Mouse (Mus musculus) heart, embryonic 10.5 days (tissue): ENCODE measurements around the gene Rpl23. TPM values are rescaled to one million over a fixed set of nuclear protein-coding genes. Genes with fewer than 3 reads are reported as not detected.
A peak's percentile ranks its signal among the peaks of the same experiment; 100 is the strongest.

ENCODE experiments used
- DNase-seq: peaks from one replicate; pipeline ENCODE4 v3.0.0-alpha.2; 2017; ENCODE audit warnings: low spot score
- H3K27ac ChIP-seq: fragments of 300-500 bp; sonication (generic); 2 replicates; pipeline ENCODE4 v1.5.1; 2016; ENCODE audit warnings: mild to moderate bottlenecking
- H3K27me3 ChIP-seq: fragments of 300-500 bp; sonication (generic); 2 replicates; pipeline ENCODE4 v1.6.1; 2016; ENCODE audit warnings: mild to moderate bottlenecking; ENCODE audit not compliant: poor library complexity, insufficient read depth, severe bottlenecking
- H3K36me3 ChIP-seq: fragments of 300-500 bp; sonication (generic); 2 replicates; pipeline ENCODE4 v1.6.1; 2016; ENCODE audit warnings: mild to moderate bottlenecking, moderate library complexity
- H3K4me1 ChIP-seq: fragments of 300-500 bp; sonication (generic); 2 replicates; pipeline ENCODE4 v1.6.1; 2016; ENCODE audit warnings: mild to moderate bottlenecking
- H3K4me3 ChIP-seq: fragments of 300-500 bp; sonication (generic); 2 replicates; pipeline ENCODE4 v1.5.1; 2016; ENCODE audit warnings: mild to moderate bottlenecking, moderate library complexity
- H3K9me3 ChIP-seq: fragments of 300-500 bp; sonication (generic); 2 replicates; pipeline ENCODE4 v1.6.1; 2016; ENCODE audit warnings: mild to moderate bottlenecking, moderate library complexity
- WGBS: fragments of 180-500 bp; shearing (Covaris S2); methylation state at CpG from one replicate; pipeline ENCODE4 v1.1.7; 2016; 5-methylcytosine and 5-hydroxymethylcytosine counted together
- polyA plus RNA-seq: library from polyadenylated mRNA; unstranded; fragments of >200 nt; fragmentation: Nextera tagmentation; extraction: Ambion mirVana; gene quantifications from 2 replicates; pipeline ENCODE4 v1.2.1, GENCODE M21; 2016

Rpl23 gene
- polyA plus RNA-seq, 1 experiment from 2014 or later = 414 TPM

DNA sequence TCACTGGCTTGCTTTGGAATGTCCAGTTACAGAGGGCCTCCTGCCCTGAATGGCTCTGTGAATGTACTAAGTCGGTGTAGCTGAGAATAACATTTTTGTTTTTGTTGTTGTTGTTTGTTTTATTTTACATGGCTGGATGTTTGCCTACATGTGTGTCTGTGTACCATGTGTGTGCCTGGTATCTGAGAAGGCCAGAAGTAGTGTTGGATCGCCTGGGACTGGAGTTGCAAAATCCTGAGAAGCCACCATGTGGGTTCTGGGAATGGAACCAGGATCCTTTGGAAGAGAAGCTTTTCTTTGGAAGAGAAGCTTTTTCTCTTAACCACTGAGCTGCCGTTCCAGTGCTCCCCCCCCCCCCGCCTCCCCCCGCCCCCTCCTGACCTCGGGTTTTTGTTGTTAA is 20.3 kb upstream of the Rpl23 start:
- H3K4me1 ChIP-seq = peaks cover 68% of the 10 kb centered on the region
- peaks cover 8% of the 10 kb centered on the region for H3K36me3 ChIP-seq
- H3K4me3 ChIP-seq = no peak overlapping the region
- DNase-seq = no peak
- 52% methylated on average over 6 of the region's 6 CpGs for WGBS
- no peaks in the 10 kb centered on the region for H3K9me3 ChIP-seq
- no peaks in the 10 kb centered on the region for H3K27me3 ChIP-seq
- no peak overlapping the region for H3K27ac ChIP-seq

DNA sequence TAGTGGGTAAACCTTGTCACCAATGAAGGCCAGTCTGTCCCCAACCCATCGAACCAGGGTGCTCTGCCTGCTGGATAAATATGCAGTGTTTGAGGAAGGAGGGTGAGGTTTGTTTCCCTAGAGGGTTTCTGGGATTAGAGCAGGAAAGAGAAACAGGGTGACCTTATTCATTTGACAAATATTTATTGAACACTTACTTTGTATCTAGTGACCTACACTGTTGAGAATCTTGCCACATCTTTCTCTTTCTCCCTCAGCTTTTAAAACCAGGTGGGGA is 19.9 kb upstream of the Rpl23 start:
- no peak for DNase-seq
- H3K9me3 ChIP-seq = no peaks in the 10 kb centered on the region
- peak overlapping the region; percentile 97 for H3K4me3 ChIP-seq
- peaks cover 66% of the 10 kb centered on the region for H3K4me1 ChIP-seq
- H3K36me3 ChIP-seq = peaks cover 4% of the 10 kb centered on the region
- WGBS = 14% methylated on average over 1 of the region's 1 CpGs
- peak overlapping the region; percentile 97 for H3K27ac ChIP-seq
- no peaks in the 10 kb centered on the region for H3K27me3 ChIP-seq

DNA sequence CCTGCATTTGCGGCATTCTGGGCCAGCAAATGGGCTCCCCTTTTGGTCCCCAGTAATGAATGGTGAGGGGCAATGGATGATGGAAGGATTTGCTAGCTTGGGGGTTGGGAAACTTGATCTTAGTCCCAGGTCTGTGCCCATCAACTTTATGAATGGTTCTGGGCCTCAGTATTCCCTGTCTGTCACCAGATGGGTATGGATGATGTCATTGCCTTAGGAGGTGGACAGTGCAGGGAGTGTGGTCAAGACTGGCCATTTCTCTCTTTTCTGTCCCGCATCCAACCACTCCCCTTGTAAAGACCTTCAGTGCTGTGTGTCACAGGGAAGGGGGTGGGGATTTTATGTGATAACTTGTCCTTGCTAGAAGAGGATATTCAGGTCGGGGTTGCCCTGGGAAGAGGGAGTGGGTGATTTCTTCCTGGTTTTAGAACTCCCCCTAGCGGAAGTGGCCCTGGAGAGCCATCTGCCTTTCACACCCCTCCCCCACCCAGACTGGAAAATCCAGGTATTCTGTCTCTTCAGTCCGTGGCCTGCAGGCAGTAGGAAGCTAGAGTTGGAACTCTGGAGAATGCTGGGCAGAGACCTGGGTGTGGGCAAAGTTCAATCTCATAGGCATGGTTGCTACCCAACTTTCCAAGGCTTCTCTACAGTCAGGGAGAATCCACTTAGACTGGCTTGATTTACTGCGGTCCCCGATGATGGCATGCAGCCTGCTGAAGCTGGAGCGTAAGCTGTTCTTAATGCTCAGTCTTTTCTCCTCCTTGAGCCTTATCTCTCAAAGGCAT is 19.4 kb upstream of the Rpl23 start:
- DNase-seq = peak; percentile 78
- H3K27ac ChIP-seq = peak overlapping the region; percentile 97

DNA sequence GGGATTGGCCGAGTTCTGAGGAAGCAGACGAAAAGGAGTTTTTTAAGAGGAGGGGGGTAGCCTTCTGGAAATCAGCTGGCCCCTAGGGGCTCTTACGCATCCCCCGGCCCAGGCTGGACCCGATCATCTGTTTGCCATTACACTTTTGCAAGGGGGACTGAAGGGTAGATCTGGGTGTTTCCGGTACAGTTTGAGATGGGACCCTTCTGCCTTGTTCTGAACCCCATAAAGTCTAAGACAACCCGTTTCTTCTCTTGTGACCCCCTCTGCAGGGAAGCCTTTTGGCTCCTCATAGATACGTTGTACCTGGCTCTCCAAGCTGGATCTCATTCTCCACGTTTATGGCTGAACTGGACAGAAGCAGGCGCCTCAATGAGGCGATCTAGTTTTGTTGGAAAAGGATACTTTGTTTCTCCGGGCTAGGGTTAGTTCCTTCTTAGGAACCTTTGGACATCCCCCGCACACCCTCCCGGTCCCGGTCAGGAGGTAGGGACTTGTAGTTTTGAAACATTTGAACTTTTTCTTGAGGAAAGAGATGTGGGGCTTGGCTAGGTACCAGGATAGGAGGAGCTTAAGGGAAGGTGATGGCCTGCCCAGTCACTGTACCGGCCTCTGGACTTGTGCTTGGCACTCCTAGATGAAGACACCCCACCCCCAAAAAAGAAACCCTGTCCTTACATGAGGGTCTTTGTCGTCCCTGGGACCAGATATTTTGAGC is 18.6 kb upstream of the Rpl23 start:
- H3K36me3 ChIP-seq = no peaks in the 10 kb centered on the region
- peaks cover 55% of the 10 kb centered on the region for H3K4me1 ChIP-seq
- DNase-seq = no peak
- H3K4me3 ChIP-seq = peak overlapping the region; percentile 97
- peak overlapping the region; percentile 97 for H3K27ac ChIP-seq
- 6% methylated on average over 17 of the region's 17 CpGs for WGBS
- no peaks in the 10 kb centered on the region for H3K9me3 ChIP-seq
- H3K27me3 ChIP-seq = no peaks in the 10 kb centered on the region

More for the DNA sequence above, 19.4 kb upstream of the Rpl23 start:
- 20% methylated on average over 8 of the region's 8 CpGs for WGBS
- no peaks in the 10 kb centered on the region for H3K9me3 ChIP-seq
- peaks cover 62% of the 10 kb centered on the region for H3K4me1 ChIP-seq
- no peaks in the 10 kb centered on the region for H3K27me3 ChIP-seq
- H3K4me3 ChIP-seq = peak overlapping the region; percentile 97
- H3K36me3 ChIP-seq = no peaks in the 10 kb centered on the region

DNA sequence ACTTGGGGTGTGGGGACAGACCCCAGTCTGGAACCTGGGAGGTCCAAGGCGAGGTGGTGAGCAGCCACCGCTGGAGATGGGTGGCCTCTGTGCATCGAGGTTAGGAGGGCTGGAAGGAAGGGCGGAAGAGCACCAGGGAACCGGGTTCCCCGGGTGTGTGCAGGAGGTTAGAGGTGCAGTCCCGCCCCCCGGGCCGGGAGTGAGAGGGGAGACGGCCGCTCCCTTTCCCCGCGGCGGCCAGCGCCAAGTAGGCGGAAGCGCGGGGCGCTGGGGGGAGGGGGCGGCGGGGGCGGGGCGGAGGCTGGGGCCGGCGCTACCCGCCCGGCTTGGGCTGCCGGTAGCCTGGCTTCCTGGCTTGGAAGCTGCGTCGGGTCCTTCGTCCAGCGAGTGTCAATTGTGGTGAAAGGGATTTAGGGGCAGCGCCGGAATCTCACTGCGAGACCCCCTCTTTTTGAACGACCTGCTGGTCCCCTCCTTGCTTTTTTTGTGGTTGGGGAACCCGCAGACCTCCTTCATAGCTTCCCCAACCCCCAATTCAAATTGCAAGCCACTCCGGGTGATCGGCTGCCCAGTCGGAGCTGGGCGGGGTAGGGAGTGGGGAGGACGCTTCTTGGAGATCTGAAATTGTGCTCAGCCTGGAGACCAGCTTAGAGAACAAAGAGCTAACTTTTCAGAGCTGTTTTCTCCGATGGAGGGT is 17.9 kb upstream of the Rpl23 start:
- H3K4me3 ChIP-seq = peak overlapping the region; percentile 97
- H3K27ac ChIP-seq = peak overlapping the region; percentile 97
- H3K27me3 ChIP-seq = no peaks in the 10 kb centered on the region
- no peaks in the 10 kb centered on the region for H3K36me3 ChIP-seq
- under 1% methylated on average over 36 of the region's 43 CpGs for WGBS
- DNase-seq = peak; percentile 86
- no peaks in the 10 kb centered on the region for H3K9me3 ChIP-seq
- H3K4me1 ChIP-seq = peaks cover 48% of the 10 kb centered on the region

DNA sequence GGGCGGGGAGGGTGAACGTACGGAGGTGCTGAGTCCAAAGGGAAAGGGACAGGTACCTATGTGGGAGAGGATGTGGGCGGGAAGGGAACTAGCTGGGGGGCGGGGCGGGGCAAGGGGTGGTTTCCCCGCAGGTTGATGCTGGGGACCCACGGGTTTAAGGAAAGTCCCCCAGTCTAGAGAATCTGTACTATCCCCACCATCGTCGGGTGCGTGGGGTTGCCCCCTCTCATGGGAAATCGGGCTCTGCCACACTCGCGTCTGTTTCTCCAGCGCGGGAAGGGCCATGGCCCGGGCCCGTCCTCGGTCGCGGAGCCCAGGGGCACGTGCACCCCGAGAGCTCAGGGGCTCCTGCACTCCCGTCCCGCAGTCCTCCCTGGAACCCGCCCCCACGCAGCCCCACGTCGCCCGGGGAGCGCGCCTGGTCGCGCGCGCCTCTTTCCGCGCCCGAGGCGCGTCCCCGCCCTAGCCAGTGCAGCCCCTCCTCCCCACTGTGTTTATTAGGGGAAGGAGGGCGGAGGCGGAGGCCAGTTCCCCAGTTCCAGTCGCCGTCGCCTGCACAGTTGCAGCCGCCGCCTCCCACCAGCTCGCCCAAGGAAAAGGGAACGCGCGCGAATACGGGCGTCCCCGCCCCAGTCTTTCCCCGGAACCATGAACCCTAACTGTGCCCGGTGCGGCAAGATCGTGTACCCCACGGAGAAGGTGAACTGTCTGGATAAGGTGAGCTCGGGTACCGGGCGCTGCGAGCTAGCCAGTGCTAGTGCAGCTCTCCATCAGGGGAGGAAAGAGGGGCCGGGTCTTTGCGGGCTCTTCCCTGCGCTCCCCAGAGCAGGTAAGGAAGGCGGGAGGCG is 17.1 kb upstream of the Rpl23 start:
- DNase-seq = peak; percentile 87
- H3K4me1 ChIP-seq = peaks cover 40% of the 10 kb centered on the region
- H3K9me3 ChIP-seq = no peaks in the 10 kb centered on the region
- under 1% methylated on average over 70 of the region's 71 CpGs for WGBS
- H3K27me3 ChIP-seq = no peaks in the 10 kb centered on the region
- H3K4me3 ChIP-seq = peak overlapping the region; percentile 97
- peak overlapping the region; percentile 97 for H3K27ac ChIP-seq
- no peaks in the 10 kb centered on the region for H3K36me3 ChIP-seq

DNA sequence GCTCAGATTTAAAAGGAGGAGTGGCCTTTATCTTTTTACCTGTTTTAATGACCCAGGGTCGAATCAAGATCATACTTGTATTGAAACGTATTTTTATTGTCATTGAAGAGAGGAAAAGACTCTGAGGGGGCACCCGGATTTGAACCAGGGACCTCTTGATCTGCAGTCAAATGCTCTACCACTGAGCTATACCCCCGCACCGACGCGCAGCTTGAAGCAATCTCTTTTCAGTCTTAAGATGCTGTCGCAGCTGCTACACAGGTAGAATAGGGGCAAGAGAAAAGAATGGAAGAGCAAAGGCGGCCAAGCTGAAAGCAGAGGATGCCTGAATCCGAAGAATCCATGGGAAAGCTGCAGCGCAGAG is 16.5 kb upstream of the Rpl23 start, which contains the start of gene Lasp1:
TSS of gene Lasp1 (plus strand) at position 219 of the 364 bp plus-strand sequence.
- no peaks in the 10 kb centered on the region for H3K27me3 ChIP-seq

DNA sequence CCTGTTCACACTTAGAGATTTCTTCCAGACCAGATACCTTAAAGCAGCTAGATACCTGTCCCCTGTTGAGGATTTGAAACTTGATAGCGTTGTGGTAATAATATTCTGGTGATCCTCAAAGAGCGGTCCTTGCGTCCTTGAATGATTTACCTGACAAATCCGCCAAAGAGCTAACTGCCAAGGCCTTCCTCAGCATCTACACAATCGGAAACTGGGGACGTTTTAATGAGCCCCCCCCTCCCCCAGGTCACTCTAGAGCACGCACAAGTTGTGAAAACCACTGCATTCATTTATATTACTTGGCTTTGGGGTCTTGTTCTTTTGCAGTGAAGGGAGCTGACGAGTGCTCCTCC is 15.8 kb upstream of the Rpl23 start:
- Histone ChIP-seq H3K27me3 (no peaks in the 10 kb centered on the region), H3K36me3 (no peaks in the 10 kb centered on the region), H3K4me3 (peak overlapping the region; percentile 97), H3K27ac (0 out of 2 replicates have a peak overlapping the region, but pooled peaks have one; percentile 1), H3K9me3 (no peaks in the 10 kb centered on the region), H3K4me1 (peaks cover 32% of the 10 kb centered on the region)
- no peak for DNase-seq
- 34% methylated on average over 8 of the region's 8 CpGs for WGBS

More for the DNA sequence above, 16.5 kb upstream of the Rpl23 start, which contains the start of gene Lasp1:
- Histone ChIP-seq H3K4me1 (peaks cover 34% of the 10 kb centered on the region), H3K4me3 (peak within 1 kb of the TSS; percentile 97), H3K9me3 (no peaks in the 10 kb centered on the region), H3K27ac (peak within 1 kb of the TSS; percentile 97), H3K36me3 (no peaks in the 10 kb centered on the region)
- DNase-seq = peak; percentile 93
- 0% methylated on average over 11 of the region's 11 CpGs for WGBS

DNA sequence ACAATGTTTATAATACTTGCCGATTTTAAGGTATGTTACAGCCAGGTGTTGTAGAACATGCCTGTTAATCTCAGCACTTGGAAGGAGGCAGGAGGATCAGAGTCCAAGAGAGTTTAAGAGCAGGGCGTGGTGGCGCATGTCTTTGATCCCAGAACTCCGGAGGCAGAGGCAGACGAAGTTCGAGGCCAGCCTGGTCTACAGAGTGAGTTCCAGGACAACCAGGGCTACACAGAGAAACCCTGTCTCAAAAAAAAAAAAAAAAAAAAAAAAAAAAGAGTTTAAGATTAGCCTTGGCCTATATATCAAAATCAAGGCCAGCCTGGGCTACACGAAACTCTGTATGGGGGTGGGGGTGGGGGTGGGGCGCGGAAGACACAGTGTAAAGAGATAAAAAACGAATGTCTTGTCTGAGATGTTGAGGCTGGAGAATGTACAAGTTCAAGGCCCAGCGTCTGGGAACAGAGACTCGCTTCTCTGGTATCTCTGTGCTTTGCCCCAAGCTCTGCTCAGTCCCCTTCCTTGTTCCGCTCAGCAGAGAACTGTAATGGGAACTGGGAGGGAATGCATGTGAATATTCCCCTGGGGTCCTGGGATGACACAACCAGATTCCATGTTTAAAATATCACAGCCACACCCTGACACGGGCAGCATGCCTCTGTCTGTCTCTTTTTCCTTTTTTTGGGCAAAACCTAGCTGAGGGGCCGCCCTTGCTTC is 15.3 kb upstream of the Rpl23 start:
- Histone ChIP-seq H3K27me3 (no peaks in the 10 kb centered on the region), H3K27ac (no peak overlapping the region; the same call in 1 of the 2 replicates), H3K4me3 (peak overlapping the region; percentile 97), H3K9me3 (no peaks in the 10 kb centered on the region), H3K4me1 (peaks cover 30% of the 10 kb centered on the region), H3K36me3 (no peaks in the 10 kb centered on the region)
- DNase-seq = no peak
- WGBS = 50% methylated on average over 15 of the region's 15 CpGs

DNA sequence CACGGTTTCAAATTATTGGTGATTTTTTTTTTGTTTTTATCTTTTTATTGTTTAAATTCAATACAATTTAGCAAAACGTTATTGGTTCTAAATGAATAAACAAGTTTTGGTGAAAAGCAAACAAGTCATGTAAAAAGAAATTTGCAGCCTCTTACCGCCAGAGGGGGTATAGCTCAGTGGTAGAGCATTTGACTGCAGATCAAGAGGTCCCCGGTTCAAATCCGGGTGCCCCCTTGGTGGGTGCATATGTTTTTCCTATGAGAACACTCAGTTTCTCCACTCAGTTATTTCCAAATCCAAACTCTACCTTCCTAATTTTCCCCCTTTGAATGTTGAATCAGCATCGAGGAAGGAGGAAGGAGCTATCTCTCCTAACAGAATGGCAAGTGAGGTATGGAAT is 14.7 kb upstream of the Rpl23 start:
- peaks cover 24% of the 10 kb centered on the region for H3K4me1 ChIP-seq
- no peaks in the 10 kb centered on the region for H3K36me3 ChIP-seq
- peak; percentile 79 for DNase-seq
- no peak overlapping the region for H3K27ac ChIP-seq
- H3K27me3 ChIP-seq = no peaks in the 10 kb centered on the region
- no peaks in the 10 kb centered on the region for H3K9me3 ChIP-seq
- 4% methylated on average over 6 of the region's 6 CpGs for WGBS
- H3K4me3 ChIP-seq = no peak overlapping the region

DNA sequence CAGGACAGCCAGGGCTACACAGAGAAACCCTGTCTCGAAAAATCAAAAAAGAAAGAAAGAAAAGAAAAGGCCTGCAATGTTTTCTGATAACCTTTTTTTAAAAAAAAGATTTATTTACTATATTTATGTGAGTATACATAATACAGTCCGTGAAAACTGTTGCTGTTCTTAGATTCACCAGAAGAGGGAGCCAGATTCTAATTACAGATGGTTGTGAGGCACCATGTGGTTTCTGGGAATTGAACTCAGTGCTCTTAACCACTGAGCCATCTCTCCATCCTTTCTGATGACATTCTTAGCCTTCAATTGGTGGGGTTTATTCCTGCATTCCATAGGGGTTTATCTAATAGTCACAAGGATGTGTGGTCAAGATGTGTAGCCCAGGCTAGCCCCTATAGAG is 10.9 kb upstream of the Rpl23 start:
- peaks cover 6% of the 10 kb centered on the region; the same call in 1 of the 2 replicates for H3K4me1 ChIP-seq
- no peak overlapping the region for H3K4me3 ChIP-seq
- no peaks in the 10 kb centered on the region for H3K9me3 ChIP-seq
- 6% methylated on average over 2 of the region's 2 CpGs for WGBS
- no peaks in the 10 kb centered on the region for H3K27me3 ChIP-seq
- no peak for DNase-seq
- no peak overlapping the region for H3K27ac ChIP-seq
- H3K36me3 ChIP-seq = no peaks in the 10 kb centered on the region
